Mouse (Mus musculus) brain, embryonic 14.5 days (tissue): ENCODE measurements at regions not wholly inside any gene's neighbourhood (a gene's known extent, or its start where the extent isn't known, plus 50 kb on each side); places are given as distances from the start of the nearest gene placed in this dataset.

ENCODE experiments used
- DNase-seq: peaks from one replicate; pipeline ENCODE4 v3.0.0-alpha.2; 2011; ENCODE audit warnings: low read depth
- CTCF ChIP-seq: fragments of 200-500 bp; IDR thresholded peaks from 2 replicates; pipeline ENCODE4 v1.5.1; 2012; ENCODE audit warnings: inconsistent platforms, mild to moderate bottlenecking, moderate library complexity, borderline replicate concordance; ENCODE audit not compliant: insufficient read depth, insufficient read length; ENCODE audit errors: extremely low read depth
- POLR2A ChIP-seq: fragments of 200-500 bp; IDR thresholded peaks from 2 replicates; pipeline ENCODE4 v1.6.1; 2012; ENCODE audit warnings: mild to moderate bottlenecking, inconsistent platforms, borderline replicate concordance; ENCODE audit not compliant: poor library complexity, insufficient read depth, insufficient read length, severe bottlenecking; ENCODE audit errors: extremely low read depth

DNA sequence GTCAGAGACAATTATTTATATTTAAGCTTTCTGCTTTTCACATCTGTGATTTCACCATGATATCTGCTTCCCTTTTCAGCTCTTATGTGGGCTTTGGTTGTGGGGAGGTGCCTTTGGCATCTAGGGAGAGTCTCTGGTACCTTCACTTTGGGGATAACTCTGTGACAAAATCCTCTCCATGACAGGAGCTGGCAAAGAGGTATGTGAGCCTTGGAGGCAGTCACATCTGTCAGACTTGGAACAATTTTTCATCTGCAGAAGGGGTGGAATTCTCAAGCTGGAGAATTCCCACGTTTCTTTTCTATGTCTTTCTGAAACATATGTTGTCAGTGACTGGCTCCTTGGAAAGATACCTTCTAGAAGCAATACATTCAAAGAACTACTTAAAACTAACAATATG lies 312.2 kb upstream of the Nrg3 start:
- DNase-seq, result no peak
- TF ChIP-seq CTCF (no peak), POLR2A (no peak)

DNA sequence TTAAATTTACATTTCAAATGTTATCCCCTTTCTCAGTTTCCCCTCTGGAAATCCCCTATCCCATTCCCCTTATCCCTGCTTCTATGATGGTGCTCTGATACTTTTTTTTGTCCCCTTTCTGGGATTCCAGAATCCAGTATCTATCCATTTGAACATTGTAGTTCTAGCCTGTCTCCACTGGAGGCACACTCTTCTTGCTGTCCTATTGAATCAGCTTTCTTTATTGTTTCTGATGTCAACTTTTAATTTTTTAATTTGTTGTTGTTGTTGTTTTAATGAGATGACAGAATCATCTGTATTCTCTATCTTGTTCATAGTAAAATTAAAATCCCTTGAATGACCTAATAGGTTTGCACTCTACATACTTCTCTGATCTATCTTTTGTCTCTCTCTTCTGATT lies 309.0 kb upstream of the Nrg3 start:
- TF ChIP-seq POLR2A (no peak), CTCF (no peak; the same call in 1 of the 2 replicates)
- DNase-seq, result peak; percentile 6

DNA sequence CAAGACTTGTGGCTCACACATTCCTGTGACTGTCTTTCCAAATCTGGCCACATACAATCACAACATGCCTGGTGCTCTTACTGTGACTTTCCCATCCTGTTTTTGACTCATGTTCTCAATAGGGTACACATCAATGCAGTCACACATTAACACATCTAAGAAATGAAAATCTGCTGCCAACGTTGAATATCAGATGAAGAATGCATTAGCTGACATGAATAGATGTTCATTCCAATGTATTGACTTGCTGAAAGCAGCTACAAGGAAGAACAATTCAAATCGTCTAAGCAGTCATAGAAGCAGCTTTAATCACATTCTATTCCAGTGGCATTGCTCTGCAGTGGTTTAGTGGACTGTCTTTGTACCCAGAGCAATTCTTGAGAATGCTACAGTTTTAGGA lies 295.2 kb upstream of the Nrg3 start:
- peak; percentile 1 for DNase-seq
- TF ChIP-seq POLR2A, result no peak
- TF ChIP-seq CTCF, result no peak
